8 mouse cellular contexts compared by ENCODE assay signal in the genomic region with DNA sequence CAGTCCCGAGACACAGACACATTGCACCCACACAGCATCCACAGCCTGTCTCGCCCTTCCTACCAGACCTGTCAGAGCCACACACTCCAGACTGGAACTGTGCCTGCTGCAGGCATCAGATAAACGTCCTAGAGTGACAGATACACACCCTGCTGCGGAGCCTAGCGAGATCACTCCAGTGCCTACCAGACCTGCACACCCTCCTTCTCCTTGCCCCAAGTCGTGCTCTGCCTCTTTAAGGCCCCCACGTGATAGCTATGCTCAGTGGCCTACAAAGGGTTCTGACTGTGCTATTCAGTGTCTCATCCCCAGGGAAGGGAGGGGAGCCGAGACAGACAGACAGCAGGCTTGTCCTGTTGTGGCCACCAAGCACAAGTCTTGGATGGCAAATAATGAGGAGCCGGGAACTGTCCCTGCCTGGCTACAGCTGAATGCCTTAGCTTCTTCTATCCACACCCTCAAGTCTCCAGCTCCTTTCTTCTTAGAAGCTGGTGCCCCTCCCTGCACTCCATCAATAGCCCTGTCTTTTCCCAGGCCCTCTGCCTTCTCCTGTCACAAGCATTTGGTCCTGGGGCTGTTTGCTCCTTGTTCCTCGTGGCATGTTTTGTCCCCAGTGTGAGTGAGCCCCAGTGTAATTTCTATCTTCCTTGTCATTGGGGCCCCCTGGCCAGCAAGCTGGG. TPM values are rescaled to one million over a fixed set of nuclear protein-coding genes. Genes with fewer than 3 reads are reported as not detected.
DNase-seq lines count a peak whose midpoint lies in the region; ATAC-seq lines count a peak whose summit lies in the region.

No protein-coding gene starts in this region.

- ATAC-seq in heart, embryonic 15.5 days (replicated peaks; ENCODE audit: insufficient number of reproducible peaks, insufficient read depth, low FRiP score, low read depth): no peak
- peak; percentile 60 for ATAC-seq in embryonic facial prominence, embryonic 11.5 days (replicated peaks; ENCODE audit: insufficient number of reproducible peaks, low FRiP score, low TSS enrichment, low read depth)
- peak; percentile 34; the same call in 1 of the 2 replicates for ATAC-seq in midbrain, embryonic 15.5 days (replicated peaks)

- 33% methylated on average over 10 of the region's 10 CpGs for WGBS in heart, embryonic 15.5 days
- WGBS in embryonic facial prominence, embryonic 11.5 days: 24% methylated on average over 10 of the region's 10 CpGs
- 12% methylated on average over 10 of the region's 10 CpGs for whole genome bisulfite sequencing in midbrain, embryonic 15.5 days

- H3K27me3 ChIP-seq in heart, embryonic 15.5 days: 0 out of 2 replicates have a peak, but pooled peaks cover 4% of the 10 kb centered on the region
- no peaks in the 10 kb centered on the region for H3K27me3 ChIP-seq in embryonic facial prominence, embryonic 11.5 days (ENCODE audit: control insufficient read depth, insufficient read depth, low read length)
- H3K27me3 ChIP-seq in midbrain, embryonic 15.5 days (replicated peaks): no peaks in the 10 kb centered on the region

- H3K9me3 ChIP-seq in heart, embryonic 15.5 days (replicated peaks): no peaks in the 10 kb centered on the region
- H3K9me3 ChIP-seq in embryonic facial prominence, embryonic 11.5 days (replicated peaks; ENCODE audit: control insufficient read depth, low read length): no peaks in the 10 kb centered on the region
- no peaks in the 10 kb centered on the region for H3K9me3 ChIP-seq in midbrain, embryonic 15.5 days

- no peak overlapping the region for H3K4me2 ChIP-seq in heart, embryonic 15.5 days
- no peak overlapping the region for H3K4me2 ChIP-seq in embryonic facial prominence, embryonic 11.5 days (ENCODE audit: low read depth, low read length)
- no peak overlapping the region for H3K4me2 ChIP-seq in midbrain, embryonic 15.5 days

- peak overlapping the region; percentile 11; the same call in 1 of the 2 replicates for H3K27ac ChIP-seq in heart, embryonic 15.5 days
- H3K27ac ChIP-seq in embryonic facial prominence, embryonic 11.5 days (replicated peaks; ENCODE audit: low read depth, low read length): no peak overlapping the region
- peak overlapping the region; percentile 61 for H3K27ac ChIP-seq in midbrain, embryonic 15.5 days

- H3K4me1 ChIP-seq in heart, embryonic 15.5 days (replicated peaks): peaks cover 28% of the 10 kb centered on the region
- 0 out of 2 replicates have a peak, but pooled peaks cover 3% of the 10 kb centered on the region for H3K4me1 ChIP-seq in embryonic facial prominence, embryonic 11.5 days (ENCODE audit: control insufficient read depth, insufficient read depth, low read length)
- H3K4me1 ChIP-seq in midbrain, embryonic 15.5 days: peaks cover 24% of the 10 kb centered on the region

- DNase-seq in heart, postnatal 4 days: no peak
- DNase-seq in embryonic facial prominence, embryonic 11.5 days (ENCODE audit: low spot score): no peak
- peak; percentile 70 for DNase-seq in layer of hippocampus, adult 9-11 months
- no peak for DNase-seq in thymus, postnatal 36 days
- no peak for DNase-seq in natural killer cell, adult 2 months (ENCODE audit: low spot score in 2 of 2)
- DNase-seq in urinary bladder, postnatal 25 days (ENCODE audit: low spot score): no peak

- H3K9ac ChIP-seq in heart, embryonic 15.5 days: no peak overlapping the region
- H3K9ac ChIP-seq in embryonic facial prominence, embryonic 11.5 days (replicated peaks; ENCODE audit: low read length): no peak overlapping the region; the same call in 1 of the 2 replicates
- no peak overlapping the region for H3K9ac ChIP-seq in midbrain, embryonic 15.5 days

- H3K4me3 ChIP-seq in heart, embryonic 15.5 days: no peak overlapping the region
- H3K4me3 ChIP-seq in embryonic facial prominence, embryonic 11.5 days (ENCODE audit: low read depth, low read length): no peak overlapping the region
- no peak overlapping the region for H3K4me3 ChIP-seq in midbrain, embryonic 15.5 days

- peaks cover 20% of the 10 kb centered on the region; the same call in 1 of the 2 replicates for H3K36me3 ChIP-seq in heart, embryonic 15.5 days
- H3K36me3 ChIP-seq in embryonic facial prominence, embryonic 11.5 days (replicated peaks; ENCODE audit: control insufficient read depth, insufficient read depth, low read depth, low read length): no peaks in the 10 kb centered on the region
- H3K36me3 ChIP-seq in midbrain, embryonic 15.5 days (replicated peaks): peaks cover 10% of the 10 kb centered on the region; the same call in 1 of the 2 replicates

RNA-seq across cellular contexts. Expression of a gene that starts 41.6 kb away (rescaled TPM):
- polyA plus RNA-seq in heart, embryonic 15.5 days (2015; fragmentation: Nextera tagmentation; extraction: Ambion mirVana): 0.42 TPM in 1 of 2 replicates, not detected in the other
- total RNA-seq in heart, postnatal 4 days (2021): not detected
- polyA plus RNA-seq in embryonic facial prominence, embryonic 11.5 days (2014; fragmentation: Nextera tagmentation; extraction: Ambion mirVana): not detected in 2 replicates
- 0.17 TPM in 1 of 2 replicates, not detected in the other for polyA plus RNA-seq in midbrain, embryonic 15.5 days (2015; fragmentation: Nextera tagmentation; extraction: Ambion mirVana)

RNA-seq across cellular contexts. Expression of a gene that starts 53.7 kb away (rescaled TPM):
- polyA plus RNA-seq in heart, embryonic 15.5 days (2015; fragmentation: Nextera tagmentation; extraction: Ambion mirVana): 0.62 TPM in 1 of 2 replicates, not detected in the other
- total RNA-seq in heart, postnatal 4 days (2021): not detected
- polyA plus RNA-seq in embryonic facial prominence, embryonic 11.5 days (2014; fragmentation: Nextera tagmentation; extraction: Ambion mirVana): not detected in 2 replicates
- not detected in 2 replicates for polyA plus RNA-seq in midbrain, embryonic 15.5 days (2015; fragmentation: Nextera tagmentation; extraction: Ambion mirVana)
